Mouse (Mus musculus): ENCODE measurements around the gene Slc7a4. TPM values are rescaled to one million over a fixed set of nuclear protein-coding genes. Genes with fewer than 3 reads are reported as not detected.
A peak's percentile ranks its signal among the peaks of the same experiment; 100 is the strongest.

The Slc7a4 gene
- polyA plus RNA-seq, 1 experiment from 2014 or later, result 6.1 TPM

DNA sequence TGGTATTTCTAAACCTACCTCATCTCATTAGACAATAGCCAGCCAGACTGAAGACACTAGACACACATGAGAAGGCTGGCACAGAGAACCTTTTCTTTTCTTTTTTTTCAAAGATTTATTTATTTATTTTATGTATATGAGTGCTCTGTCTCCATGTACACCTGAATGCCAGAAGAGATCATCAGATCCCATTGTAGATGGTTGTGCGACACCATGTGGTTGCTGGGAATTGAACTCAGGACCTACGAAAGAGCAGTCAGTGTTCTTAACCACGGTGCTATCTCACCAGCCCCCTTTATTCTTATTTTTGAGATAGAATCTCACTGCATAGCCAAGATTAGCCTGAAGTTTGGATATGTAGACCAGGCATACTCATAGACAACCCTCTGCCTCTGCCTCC lies 46.4 kb downstream of the Slc7a4 start:
- H3K9ac ChIP-seq (ENCODE audit: low read depth, low read length), result no peak overlapping the region
- no peak for DNase-seq (ENCODE audit: low spot score)
- no peak for ATAC-seq (ENCODE audit: low read depth)
- H3K9me3 ChIP-seq (ENCODE audit: control insufficient read depth, low read length), result no peaks in the 10 kb centered on the region
- peaks cover 3% of the 10 kb centered on the region; the same call in 1 of the 2 replicates for H3K4me1 ChIP-seq (ENCODE audit: control insufficient read depth, insufficient read depth, low read length)
- no peak overlapping the region for H3K27ac ChIP-seq (replicated peaks; ENCODE audit: low read depth, low read length)
- 85% methylated on average over 3 of the region's 3 CpGs for WGBS
- 0 out of 2 replicates have a peak, but pooled peaks cover 3% of the 10 kb centered on the region for H3K27me3 ChIP-seq (replicated peaks; ENCODE audit: control insufficient read depth, insufficient read depth, low read length)
- H3K36me3 ChIP-seq (ENCODE audit: control insufficient read depth, insufficient read depth, low read length), result no peaks in the 10 kb centered on the region
- H3K4me3 ChIP-seq (ENCODE audit: low read depth, low read length), result no peak overlapping the region
- H3K4me2 ChIP-seq (ENCODE audit: low read depth, low read length), result no peak overlapping the region

GRCm38 (mm10) chr16:17532676-17533329 lies 50.2 kb downstream of the Slc7a4 start:
- H3K9me3 ChIP-seq (ENCODE audit: control insufficient read depth, low read length), result no peaks in the 10 kb centered on the region
- no peak for DNase-seq (ENCODE audit: low spot score)
- no peak overlapping the region for H3K9ac ChIP-seq (ENCODE audit: low read depth, low read length)
- no peak for ATAC-seq (ENCODE audit: low read depth)
- H3K27me3 ChIP-seq (replicated peaks; ENCODE audit: control insufficient read depth, insufficient read depth, low read length), result no peaks in the 10 kb centered on the region
- no peak overlapping the region for H3K4me3 ChIP-seq (ENCODE audit: low read depth, low read length)
- no peak overlapping the region for H3K4me2 ChIP-seq (ENCODE audit: low read depth, low read length)
- peaks cover 17% of the 10 kb centered on the region for H3K36me3 ChIP-seq (ENCODE audit: control insufficient read depth, insufficient read depth, low read length)
- peaks cover 11% of the 10 kb centered on the region; the same call in 1 of the 2 replicates for H3K4me1 ChIP-seq (ENCODE audit: control insufficient read depth, insufficient read depth, low read length)
- H3K27ac ChIP-seq (replicated peaks; ENCODE audit: low read depth, low read length), result no peak overlapping the region
- WGBS, result 72% methylated on average over 14 of the region's 14 CpGs

- Histone ChIP-seq H3K4me2 (ENCODE audit: low read depth, low read length) (no peak overlapping the region), H3K4me1 (ENCODE audit: control insufficient read depth, insufficient read depth, low read length) (peaks cover 11% of the 10 kb centered on the region; the same call in 1 of the 2 replicates), H3K9ac (ENCODE audit: low read depth, low read length) (no peak overlapping the region), H3K27me3 (replicated peaks; ENCODE audit: control insufficient read depth, insufficient read depth, low read length) (no peaks in the 10 kb centered on the region), H3K36me3 (ENCODE audit: control insufficient read depth, insufficient read depth, low read length) (peaks cover 23% of the 10 kb centered on the region), H3K27ac (replicated peaks; ENCODE audit: low read depth, low read length) (no peak overlapping the region), H3K4me3 (ENCODE audit: low read depth, low read length) (no peak overlapping the region), H3K9me3 (ENCODE audit: control insufficient read depth, low read length) (no peaks in the 10 kb centered on the region)
- DNase-seq (ENCODE audit: low spot score) (peak; percentile 14), ATAC-seq (ENCODE audit: low read depth) (no peak)
- 70% methylated on average over 4 of the region's 4 CpGs for WGBS
These were observed 50.7 kb downstream of the Slc7a4 start for GRCm38 (mm10) chr16:17532271-17532670.

DNA sequence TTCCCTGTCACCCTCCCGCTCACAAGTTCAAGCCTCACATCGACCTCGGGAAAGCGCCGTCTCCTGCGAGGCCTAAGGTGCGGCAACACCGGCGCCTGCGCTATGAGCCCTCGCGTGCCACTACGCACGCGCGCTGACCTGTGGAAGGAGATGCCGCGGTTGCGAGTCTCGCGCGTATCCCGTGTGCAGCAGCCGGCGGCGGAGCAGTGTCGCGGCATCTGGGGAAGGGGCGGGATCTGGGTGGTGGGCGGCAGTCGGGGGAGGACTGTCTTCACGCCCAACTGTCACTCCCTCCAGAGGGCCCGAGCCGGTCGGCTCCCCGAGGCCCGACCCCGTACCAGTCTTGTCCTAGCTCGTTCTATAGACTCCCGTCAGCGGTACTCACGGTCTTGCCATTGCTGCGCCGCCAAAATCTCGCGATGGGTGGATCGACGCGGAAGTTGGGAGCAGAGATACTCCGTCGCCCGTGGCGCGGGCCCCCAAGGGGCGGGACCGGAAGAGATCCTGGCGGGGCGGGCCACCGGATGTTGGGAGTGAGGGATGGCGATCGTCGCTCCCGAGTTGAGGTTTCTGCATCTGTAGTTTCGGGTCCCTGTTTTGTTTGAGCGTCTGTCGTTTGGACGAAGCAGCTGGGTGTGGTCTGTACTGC lies 52.2 kb downstream of the Slc7a4 start, which contains the start of gene Thap7:
Gene Thap7, minus strand, starts transcription at position 497 of the 649 bp plus-strand sequence.
- WGBS, result under 1% methylated on average over 52 of the region's 67 CpGs
- Histone ChIP-seq H3K9ac (ENCODE audit: low read depth, low read length) (peak within 1 kb of the TSS; percentile 82), H3K27ac (replicated peaks; ENCODE audit: low read depth, low read length) (peak within 1 kb of the TSS; percentile 97), H3K4me2 (ENCODE audit: low read depth, low read length) (peak within 1 kb of the TSS; percentile 70), H3K4me3 (ENCODE audit: low read depth, low read length) (peak within 1 kb of the TSS; percentile 65), H3K36me3 (ENCODE audit: control insufficient read depth, insufficient read depth, low read length) (peaks cover 38% of the 10 kb centered on the region), H3K9me3 (ENCODE audit: control insufficient read depth, low read length) (no peaks in the 10 kb centered on the region), H3K4me1 (ENCODE audit: control insufficient read depth, insufficient read depth, low read length) (peaks cover 11% of the 10 kb centered on the region; the same call in 1 of the 2 replicates), H3K27me3 (replicated peaks; ENCODE audit: control insufficient read depth, insufficient read depth, low read length) (no peaks in the 10 kb centered on the region)
- ATAC-seq (ENCODE audit: low read depth) (peak; percentile 96), DNase-seq (ENCODE audit: low spot score) (peak; percentile 99)

DNA sequence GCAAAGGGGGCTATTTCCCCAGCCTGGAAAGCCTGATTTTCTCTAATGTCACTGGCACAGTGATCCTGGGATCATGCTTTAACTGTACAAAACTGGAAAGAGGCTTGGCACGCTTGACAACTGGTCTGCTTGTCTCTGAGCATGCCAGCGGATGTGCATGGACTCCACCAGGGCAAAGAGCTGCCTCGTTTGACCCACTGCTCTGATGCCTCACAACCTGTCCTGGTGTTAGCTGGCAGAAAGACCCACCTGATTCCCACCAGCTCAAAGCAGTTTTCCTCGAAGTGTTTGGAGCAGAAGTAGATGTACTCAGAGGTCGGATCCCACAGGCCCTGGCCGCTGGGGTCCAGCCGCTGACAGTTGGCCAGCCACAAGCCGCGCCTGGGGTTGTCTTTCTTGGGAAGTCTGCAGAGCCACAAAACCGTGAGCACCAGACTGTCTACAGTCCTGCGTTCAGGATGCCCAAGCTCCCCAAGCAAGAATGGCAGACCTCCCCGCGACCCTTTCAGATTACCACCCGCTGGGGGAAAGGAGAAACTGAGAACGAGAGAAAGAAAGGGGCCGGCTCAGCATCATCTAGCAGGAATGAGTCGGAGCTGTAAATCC lies 52.9 kb downstream of the Slc7a4 start:
- Histone ChIP-seq H3K9ac (ENCODE audit: low read depth, low read length) (peak overlapping the region; percentile 82), H3K27me3 (replicated peaks; ENCODE audit: control insufficient read depth, insufficient read depth, low read length) (no peaks in the 10 kb centered on the region), H3K9me3 (ENCODE audit: control insufficient read depth, low read length) (no peaks in the 10 kb centered on the region), H3K4me2 (ENCODE audit: low read depth, low read length) (peak overlapping the region; percentile 70), H3K4me3 (ENCODE audit: low read depth, low read length) (peak overlapping the region; percentile 65), H3K36me3 (ENCODE audit: control insufficient read depth, insufficient read depth, low read length) (peaks cover 45% of the 10 kb centered on the region), H3K27ac (replicated peaks; ENCODE audit: low read depth, low read length) (peak overlapping the region; percentile 97), H3K4me1 (ENCODE audit: control insufficient read depth, insufficient read depth, low read length) (peaks cover 11% of the 10 kb centered on the region; the same call in 1 of the 2 replicates)
- 14% methylated on average over 17 of the region's 17 CpGs for WGBS
- no peak for DNase-seq (ENCODE audit: low spot score)
- no peak for ATAC-seq (ENCODE audit: low read depth)

GRCm38 (mm10) chr16:17528276-17528675 lies 54.7 kb downstream of the Slc7a4 start:
- no peaks in the 10 kb centered on the region for H3K27me3 ChIP-seq (replicated peaks; ENCODE audit: control insufficient read depth, insufficient read depth, low read length)
- DNase-seq (ENCODE audit: low spot score), result no peak
- no peaks in the 10 kb centered on the region for H3K9me3 ChIP-seq (ENCODE audit: control insufficient read depth, low read length)
- peaks cover 11% of the 10 kb centered on the region; the same call in 1 of the 2 replicates for H3K4me1 ChIP-seq (ENCODE audit: control insufficient read depth, insufficient read depth, low read length)
- ATAC-seq (ENCODE audit: low read depth), result no peak
- no peak overlapping the region for H3K4me2 ChIP-seq (ENCODE audit: low read depth, low read length)
- H3K9ac ChIP-seq (ENCODE audit: low read depth, low read length), result no peak overlapping the region
- 88% methylated on average over 13 of the region's 13 CpGs for whole genome bisulfite sequencing
- H3K27ac ChIP-seq (replicated peaks; ENCODE audit: low read depth, low read length), result no peak overlapping the region
- H3K4me3 ChIP-seq (ENCODE audit: low read depth, low read length), result no peak overlapping the region
- H3K36me3 ChIP-seq (ENCODE audit: control insufficient read depth, insufficient read depth, low read length), result peaks cover 62% of the 10 kb centered on the region

DNA sequence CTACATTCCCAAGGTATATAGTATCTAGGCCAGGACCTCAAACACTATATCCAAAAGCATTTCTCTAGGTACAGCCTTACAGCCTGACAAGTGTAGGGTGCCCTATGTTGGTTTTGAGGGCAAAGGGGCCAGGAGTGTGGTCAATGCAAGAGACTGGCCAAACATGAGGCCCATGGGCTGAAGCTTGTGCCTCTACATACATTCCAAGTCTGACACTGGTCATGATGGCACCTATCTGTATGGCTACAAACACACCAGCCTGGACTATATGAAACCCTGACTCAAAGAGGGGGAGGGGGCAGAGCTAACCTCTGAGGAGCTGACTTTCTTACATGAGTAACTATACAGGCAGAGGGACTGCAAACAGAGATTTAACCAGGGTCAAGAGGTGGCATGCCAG lies 55.4 kb downstream of the Slc7a4 start:
- ATAC-seq (ENCODE audit: low read depth) (no peak), DNase-seq (ENCODE audit: low spot score) (no peak)
- no peak overlapping the region for H3K4me2 ChIP-seq (ENCODE audit: low read depth, low read length)
- H3K27me3 ChIP-seq (replicated peaks; ENCODE audit: control insufficient read depth, insufficient read depth, low read length), result no peaks in the 10 kb centered on the region
- no peak overlapping the region for H3K9ac ChIP-seq (ENCODE audit: low read depth, low read length)
- H3K4me1 ChIP-seq (ENCODE audit: control insufficient read depth, insufficient read depth, low read length), result peaks cover 11% of the 10 kb centered on the region; the same call in 1 of the 2 replicates
- peaks cover 68% of the 10 kb centered on the region for H3K36me3 ChIP-seq (ENCODE audit: control insufficient read depth, insufficient read depth, low read length)
- no peaks in the 10 kb centered on the region for H3K9me3 ChIP-seq (ENCODE audit: control insufficient read depth, low read length)
- no peak overlapping the region for H3K4me3 ChIP-seq (ENCODE audit: low read depth, low read length)
- H3K27ac ChIP-seq (replicated peaks; ENCODE audit: low read depth, low read length), result no peak overlapping the region

DNA sequence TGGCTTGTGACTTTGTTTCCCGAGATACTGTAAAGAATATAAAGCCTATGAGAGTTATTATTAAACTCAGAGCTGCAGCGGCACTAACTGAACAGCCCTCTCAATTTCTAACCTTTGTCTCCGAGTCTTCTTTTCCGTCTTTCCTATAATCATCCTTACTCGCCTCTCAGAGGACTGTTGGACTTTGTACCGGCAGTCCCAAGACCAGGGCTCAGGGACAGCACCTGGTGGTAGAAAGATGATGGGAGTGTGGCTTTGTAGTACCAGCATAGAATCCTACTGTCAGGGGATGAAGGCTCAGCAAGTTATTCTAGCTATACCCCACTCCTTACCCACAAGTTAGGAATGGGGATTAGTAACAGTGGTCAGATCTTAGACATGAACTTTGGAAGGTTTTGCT lies 56.8 kb downstream of the Slc7a4 start:
- no peak for DNase-seq (ENCODE audit: low spot score)
- 90% methylated on average over 6 of the region's 6 CpGs for WGBS
- Histone ChIP-seq H3K4me2 (ENCODE audit: low read depth, low read length) (no peak overlapping the region), H3K27ac (replicated peaks; ENCODE audit: low read depth, low read length) (no peak overlapping the region), H3K9ac (ENCODE audit: low read depth, low read length) (no peak overlapping the region), H3K4me3 (ENCODE audit: low read depth, low read length) (no peak overlapping the region), H3K9me3 (ENCODE audit: control insufficient read depth, low read length) (no peaks in the 10 kb centered on the region), H3K4me1 (ENCODE audit: control insufficient read depth, insufficient read depth, low read length) (peaks cover 6% of the 10 kb centered on the region; the same call in 1 of the 2 replicates), H3K36me3 (ENCODE audit: control insufficient read depth, insufficient read depth, low read length) (peaks cover 82% of the 10 kb centered on the region), H3K27me3 (replicated peaks; ENCODE audit: control insufficient read depth, insufficient read depth, low read length) (no peaks in the 10 kb centered on the region)
- no peak for ATAC-seq (ENCODE audit: low read depth)
